Mouse (Mus musculus) erythroblast, embryonic 14.5 days (primary cell): Measurements from ENCODE around the gene Arl6ip1. TPM values are rescaled to one million over a fixed set of nuclear protein-coding genes. Genes with fewer than 3 reads are reported as not detected.
A peak's percentile ranks its signal among the peaks of the same experiment; 100 is the strongest.

Experiments used
- H3K27me3 ChIP-seq: 2 replicates; pipeline ENCODE4 v1.6.1; 2012; ENCODE audit warnings: inconsistent platforms; ENCODE audit not compliant: control insufficient read depth
- H3K36me3 ChIP-seq: 2 replicates; pipeline ENCODE4 v1.6.1; 2012; ENCODE audit warnings: mild to moderate bottlenecking, inconsistent platforms; ENCODE audit not compliant: control insufficient read depth
- H3K4me1 ChIP-seq: 2 replicates; pipeline ENCODE4 v1.6.1; 2012; ENCODE audit warnings: inconsistent platforms; ENCODE audit not compliant: control insufficient read depth
- H3K4me3 ChIP-seq: replicated peaks from 2 replicates; pipeline ENCODE3; 2012; ENCODE audit warnings: moderate library complexity, mild to moderate bottlenecking, inconsistent platforms
- H3K9me3 ChIP-seq: 2 replicates; pipeline ENCODE4 v1.6.1; 2012; ENCODE audit warnings: low read length, inconsistent platforms, mixed read lengths; ENCODE audit not compliant: control insufficient read depth
- GATA1 ChIP-seq: IDR thresholded peaks from 2 replicates; pipeline ENCODE4 v1.6.1; 2012; ENCODE audit warnings: low read length, inconsistent platforms, mixed read lengths
- TAL1 ChIP-seq: IDR thresholded peaks from 3 replicates; pipeline ENCODE4 v1.6.1; 2012; ENCODE audit warnings: low read length, inconsistent platforms, mixed read lengths
- polyA plus RNA-seq: library from polyadenylated mRNA; stranded (reverse); fragments of >175 nt; gene quantifications from 2 replicates; pipeline ENCODE4 v1.2.3, GENCODE M21; 2012

The Arl6ip1 gene
- polyA plus RNA-seq, 1 experiment: 2.2 TPM

GRCm38 (mm10) chr7:118118426-118118825, 11.0 kb downstream of the Arl6ip1 start:
- H3K4me3 ChIP-seq: no peak overlapping the region
- H3K36me3 ChIP-seq: peaks cover 85% of the 10 kb centered on the region
- TF ChIP-seq TAL1 (no peak), GATA1 (no peak)
- no peaks in the 10 kb centered on the region for H3K27me3 ChIP-seq
- no peaks in the 10 kb centered on the region for H3K9me3 ChIP-seq
- peaks cover 57% of the 10 kb centered on the region for H3K4me1 ChIP-seq

DNA sequence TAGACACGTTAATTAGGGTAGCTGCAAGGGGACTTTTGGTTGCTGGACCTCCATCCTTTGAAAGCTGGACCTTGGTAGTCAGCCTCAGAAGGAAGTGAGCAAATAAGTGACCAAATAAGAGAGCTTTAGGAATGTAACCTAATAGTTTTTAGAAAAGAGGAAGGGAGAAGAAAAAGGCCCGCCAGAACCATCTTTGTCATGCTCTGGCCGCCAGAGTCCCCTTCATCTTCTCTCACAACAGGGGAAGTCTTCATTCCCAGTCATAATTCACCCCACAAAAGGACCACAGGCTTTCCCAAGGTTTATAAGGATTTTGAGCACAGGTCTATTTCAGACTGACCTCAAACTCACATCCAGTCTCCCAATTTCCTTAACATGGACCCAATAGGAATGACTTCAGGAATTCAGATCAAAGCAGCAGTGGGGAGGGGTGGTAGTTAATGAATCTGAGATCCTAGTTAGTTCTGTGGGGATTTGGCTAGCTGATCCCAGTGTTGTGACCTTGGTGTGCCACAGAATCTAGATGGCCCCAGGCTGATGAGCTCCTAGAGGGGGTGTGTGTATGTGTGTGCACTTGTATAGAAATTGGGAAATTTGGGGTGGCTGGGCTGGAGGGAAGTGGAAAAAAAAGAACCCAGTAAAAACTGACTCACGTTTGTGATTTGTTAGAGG, 11.8 kb downstream of the Arl6ip1 start:
- peaks cover 85% of the 10 kb centered on the region for H3K36me3 ChIP-seq
- H3K4me1 ChIP-seq: peaks cover 61% of the 10 kb centered on the region
- TF ChIP-seq TAL1: no peak
- no peak for TF ChIP-seq GATA1

DNA sequence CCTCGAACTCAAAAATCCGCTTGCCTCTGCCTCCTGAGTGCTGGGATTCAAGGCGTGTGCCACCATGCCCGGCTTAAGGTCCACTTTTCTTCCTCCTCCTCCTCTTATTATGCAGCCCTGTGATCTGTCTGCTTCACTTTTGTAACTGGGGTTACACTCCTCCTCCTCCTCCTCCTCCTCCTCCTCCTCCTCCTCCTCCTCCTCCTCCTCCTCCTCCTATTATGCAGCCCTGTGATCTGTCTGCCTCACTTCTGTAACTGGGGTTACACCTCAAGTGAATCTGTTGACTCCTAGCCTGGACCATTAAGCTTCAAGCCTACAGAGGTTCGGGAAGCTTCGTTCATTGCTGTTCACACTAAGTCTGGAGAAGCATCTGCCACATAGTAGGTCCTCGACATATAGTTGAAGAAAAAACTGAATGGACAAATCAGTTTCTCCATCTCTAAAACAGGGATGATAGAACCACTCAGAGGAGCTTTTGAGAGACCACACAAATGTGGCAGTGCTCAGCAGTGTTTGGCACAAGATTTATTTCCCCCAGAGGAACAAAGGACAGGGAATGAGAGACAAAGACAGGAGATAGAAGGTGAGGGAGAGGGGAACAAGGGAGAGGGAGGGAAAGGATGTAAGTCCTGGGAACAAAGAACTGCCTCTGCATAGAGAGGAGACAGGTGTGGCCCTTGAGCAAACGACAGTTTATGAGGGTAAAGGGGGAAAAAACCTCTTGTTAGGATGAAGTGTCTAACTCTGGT, 12.5 kb downstream of the Arl6ip1 start:
- H3K4me1 ChIP-seq: peaks cover 63% of the 10 kb centered on the region
- H3K4me3 ChIP-seq: peak overlapping the region; percentile 89
- H3K36me3 ChIP-seq: peaks cover 85% of the 10 kb centered on the region
- H3K27me3 ChIP-seq: no peaks in the 10 kb centered on the region
- H3K9me3 ChIP-seq: no peaks in the 10 kb centered on the region
- no peak for TF ChIP-seq GATA1
- no peak for TF ChIP-seq TAL1

More for the DNA sequence above, 11.8 kb downstream of the Arl6ip1 start:
- Histone ChIP-seq H3K9me3 (no peaks in the 10 kb centered on the region), H3K27me3 (no peaks in the 10 kb centered on the region), H3K4me3 (no peak overlapping the region)

GRCm38 (mm10) chr7:118115877-118116568, 13.4 kb downstream of the Arl6ip1 start, which contains the start of gene Rps15a:
Gene Rps15a, minus strand, starts transcription at chr7:118116188.
- H3K27me3 ChIP-seq: no peaks in the 10 kb centered on the region

GRCm38 (mm10) chr7:118115533-118115876, 14.0 kb downstream of the Arl6ip1 start:
- Histone ChIP-seq H3K27me3 (no peaks in the 10 kb centered on the region), H3K36me3 (peaks cover 85% of the 10 kb centered on the region), H3K9me3 (no peaks in the 10 kb centered on the region), H3K4me3 (peak overlapping the region; percentile 89), H3K4me1 (peaks cover 77% of the 10 kb centered on the region)
- no peak for TF ChIP-seq TAL1
- TF ChIP-seq GATA1: no peak

More at GRCm38 (mm10) chr7:118115877-118116568, 13.4 kb downstream of the Arl6ip1 start, which contains the start of gene Rps15a:
- no peaks in the 10 kb centered on the region for H3K9me3 ChIP-seq
- peaks cover 72% of the 10 kb centered on the region for H3K4me1 ChIP-seq
- peak within 1 kb of the TSS; percentile 89 for H3K4me3 ChIP-seq
- TF ChIP-seq GATA1 (no peak), TAL1 (no peak)
- H3K36me3 ChIP-seq: peaks cover 85% of the 10 kb centered on the region

GRCm38 (mm10) chr7:118113541-118114297, 15.7 kb downstream of the Arl6ip1 start:
- Histone ChIP-seq H3K4me3 (peak overlapping the region; percentile 89), H3K4me1 (peaks cover 75% of the 10 kb centered on the region), H3K27me3 (no peaks in the 10 kb centered on the region), H3K36me3 (peaks cover 85% of the 10 kb centered on the region), H3K9me3 (no peaks in the 10 kb centered on the region)
- TF ChIP-seq TAL1: no peak
- TF ChIP-seq GATA1: no peak

DNA sequence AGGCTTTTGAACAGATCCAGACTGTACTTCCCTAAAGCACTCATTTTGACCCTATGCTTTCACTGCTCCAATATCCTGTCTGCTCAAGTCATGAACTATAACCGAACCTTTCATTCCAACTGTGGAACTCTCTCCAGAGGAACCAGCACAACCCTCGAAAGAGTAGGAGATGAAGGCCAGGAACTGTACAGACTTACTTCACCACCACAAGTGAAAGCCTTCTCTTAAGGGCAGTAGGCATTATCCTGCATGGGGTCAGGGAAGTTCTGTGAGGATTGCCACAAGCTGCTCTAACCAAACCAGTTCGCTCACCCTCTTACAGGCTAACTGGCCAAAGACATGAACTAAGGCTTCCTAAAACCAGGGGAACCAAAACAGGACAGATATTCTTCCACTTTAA, 18.3 kb downstream of the Arl6ip1 start:
- peaks cover 95% of the 10 kb centered on the region for H3K36me3 ChIP-seq
- H3K4me3 ChIP-seq: peak overlapping the region; percentile 89
- no peak for TF ChIP-seq GATA1
- H3K27me3 ChIP-seq: no peaks in the 10 kb centered on the region
- H3K9me3 ChIP-seq: no peaks in the 10 kb centered on the region
- peaks cover 77% of the 10 kb centered on the region for H3K4me1 ChIP-seq

GRCm38 (mm10) chr7:118107671-118108070, 21.8 kb downstream of the Arl6ip1 start:
- H3K4me3 ChIP-seq: no peak overlapping the region
- peaks cover 97% of the 10 kb centered on the region for H3K36me3 ChIP-seq
- H3K27me3 ChIP-seq: no peaks in the 10 kb centered on the region
- peaks cover 84% of the 10 kb centered on the region for H3K4me1 ChIP-seq
- H3K9me3 ChIP-seq: no peaks in the 10 kb centered on the region
- TF ChIP-seq GATA1: no peak
- no peak for TF ChIP-seq TAL1
